Mouse (Mus musculus): ENCODE results near the gene Cstf1. TPM values are rescaled to one million over a fixed set of nuclear protein-coding genes. Genes with fewer than 3 reads are reported as not detected.

The Cstf1 gene
- total and polyA plus RNA-seq, 2 experiments from 2014 or later: 28.9 to 37.6 TPM

GRCm38 (mm10) chr2:172411091-172411490, 40.6 kb downstream of the Cstf1 start:
- Histone ChIP-seq H3K4me3 (ENCODE audit: low read depth, low read length) (no peak overlapping the region), H3K9me3 (ENCODE audit: low read length) (no peaks in the 10 kb centered on the region), H3K9ac (no peak overlapping the region), H3K27ac (ENCODE audit: low read depth, low read length) (no peak overlapping the region), H3K4me1 (ENCODE audit: insufficient read depth) (no peaks in the 10 kb centered on the region), H3K4me2 (ENCODE audit: low read depth) (no peak overlapping the region), H3K36me3 (ENCODE audit: insufficient read depth) (no peaks in the 10 kb centered on the region), H3K27me3 (ENCODE audit: insufficient read depth, low read length) (no peaks in the 10 kb centered on the region)
- 84% methylated on average over 11 of the region's 11 CpGs for WGBS
- ATAC-seq: no peak
- TF ChIP-seq CTCF (IDR thresholded peaks at IDR 0.05; ENCODE audit: low read depth): no peak
- DNase-seq: no peak

GRCm38 (mm10) chr2:172412454-172412853, 42.0 kb downstream of the Cstf1 start:
- no peak for TF ChIP-seq CTCF (IDR thresholded peaks at IDR 0.05; ENCODE audit: low read depth)
- no peak overlapping the region for H3K4me3 ChIP-seq (ENCODE audit: low read depth, low read length)
- no peaks in the 10 kb centered on the region for H3K4me1 ChIP-seq (ENCODE audit: insufficient read depth)
- DNase-seq (peak; percentile 26), ATAC-seq (peak; percentile 42)
- H3K27ac ChIP-seq (ENCODE audit: low read depth, low read length): no peak overlapping the region
- no peaks in the 10 kb centered on the region for H3K36me3 ChIP-seq (ENCODE audit: insufficient read depth)
- H3K9ac ChIP-seq: no peak overlapping the region
- 6% methylated on average over 9 of the region's 9 CpGs for WGBS
- H3K9me3 ChIP-seq (ENCODE audit: low read length): no peaks in the 10 kb centered on the region
- no peak overlapping the region for H3K4me2 ChIP-seq (ENCODE audit: low read depth)
- no peaks in the 10 kb centered on the region for H3K27me3 ChIP-seq (ENCODE audit: insufficient read depth, low read length)

GRCm38 (mm10) chr2:172413273-172413672, 42.8 kb downstream of the Cstf1 start:
- Histone ChIP-seq H3K4me2 (ENCODE audit: low read depth) (no peak overlapping the region), H3K27ac (ENCODE audit: low read depth, low read length) (no peak overlapping the region), H3K4me3 (ENCODE audit: low read depth, low read length) (no peak overlapping the region), H3K9me3 (ENCODE audit: low read length) (no peaks in the 10 kb centered on the region), H3K4me1 (ENCODE audit: insufficient read depth) (no peaks in the 10 kb centered on the region), H3K27me3 (ENCODE audit: insufficient read depth, low read length) (no peaks in the 10 kb centered on the region), H3K9ac (no peak overlapping the region), H3K36me3 (ENCODE audit: insufficient read depth) (no peaks in the 10 kb centered on the region)
- no peak for TF ChIP-seq CTCF (IDR thresholded peaks at IDR 0.05; ENCODE audit: low read depth)
- DNase-seq (no peak), ATAC-seq (no peak)
- 32% methylated on average over 4 of the region's 4 CpGs for WGBS

DNA sequence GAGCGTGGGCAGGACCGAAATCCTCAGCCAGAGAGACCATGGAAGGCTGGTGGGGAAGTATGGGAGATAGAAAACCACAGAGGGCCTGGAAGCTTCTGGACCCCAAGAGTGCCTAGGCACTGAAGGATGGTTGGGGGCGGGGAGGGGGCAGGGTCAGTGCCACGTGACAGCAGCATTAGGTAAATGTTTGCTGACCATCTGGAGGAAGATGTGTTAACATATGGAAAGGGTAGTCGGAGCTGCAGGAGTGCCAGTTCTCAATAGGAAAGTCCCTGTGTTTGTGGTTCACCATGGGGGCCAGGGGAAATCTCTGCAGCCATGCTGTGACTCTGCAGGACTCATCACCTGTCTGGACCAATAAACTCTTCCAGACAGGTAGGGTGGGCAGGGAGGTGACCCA, 43.4 kb downstream of the Cstf1 start:
- ATAC-seq (no peak), DNase-seq (no peak)
- Histone ChIP-seq H3K4me2 (ENCODE audit: low read depth) (no peak overlapping the region), H3K4me3 (ENCODE audit: low read depth, low read length) (no peak overlapping the region), H3K9ac (no peak overlapping the region), H3K9me3 (ENCODE audit: low read length) (no peaks in the 10 kb centered on the region), H3K4me1 (ENCODE audit: insufficient read depth) (no peaks in the 10 kb centered on the region), H3K27ac (ENCODE audit: low read depth, low read length) (no peak overlapping the region), H3K27me3 (ENCODE audit: insufficient read depth, low read length) (no peaks in the 10 kb centered on the region), H3K36me3 (ENCODE audit: insufficient read depth) (no peaks in the 10 kb centered on the region)
- no peak for TF ChIP-seq CTCF (IDR thresholded peaks at IDR 0.05; ENCODE audit: low read depth)
- WGBS: 64% methylated on average over 5 of the region's 5 CpGs

DNA sequence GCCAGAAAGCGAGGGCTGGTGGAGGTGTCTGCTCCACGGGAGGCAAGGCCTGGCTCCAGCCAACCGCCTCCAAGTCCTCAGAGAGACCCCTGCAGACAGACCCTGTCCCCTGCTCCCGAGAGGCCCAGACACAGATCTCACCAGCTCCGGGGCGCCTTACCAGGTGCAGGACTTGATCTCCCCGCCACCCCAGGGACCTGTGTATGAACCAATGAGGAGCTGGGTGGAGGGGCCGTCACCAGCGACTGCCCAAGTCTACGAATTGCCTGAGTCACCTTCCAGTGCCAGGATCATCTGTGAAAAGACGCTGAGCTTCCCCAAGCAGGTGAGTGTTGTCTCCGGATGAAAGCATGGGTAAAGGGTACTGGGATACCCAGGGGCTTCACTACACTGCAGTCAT, 45.7 kb downstream of the Cstf1 start:
- Histone ChIP-seq H3K9me3 (ENCODE audit: low read length) (no peaks in the 10 kb centered on the region), H3K9ac (no peak overlapping the region), H3K36me3 (ENCODE audit: insufficient read depth) (no peaks in the 10 kb centered on the region), H3K27me3 (ENCODE audit: insufficient read depth, low read length) (no peaks in the 10 kb centered on the region), H3K4me1 (ENCODE audit: insufficient read depth) (no peaks in the 10 kb centered on the region), H3K27ac (ENCODE audit: low read depth, low read length) (no peak overlapping the region), H3K4me3 (ENCODE audit: low read depth, low read length) (no peak overlapping the region), H3K4me2 (ENCODE audit: low read depth) (no peak overlapping the region)
- WGBS: 63% methylated on average over 12 of the region's 12 CpGs
- DNase-seq (no peak), ATAC-seq (no peak)
- no peak for TF ChIP-seq CTCF (IDR thresholded peaks at IDR 0.05; ENCODE audit: low read depth)

GRCm38 (mm10) chr2:172416876-172417275, 46.4 kb downstream of the Cstf1 start:
- H3K27ac ChIP-seq (ENCODE audit: low read depth, low read length): no peak overlapping the region
- H3K9ac ChIP-seq: no peak overlapping the region
- WGBS: 90% methylated on average over 5 of the region's 5 CpGs
- H3K4me2 ChIP-seq (ENCODE audit: low read depth): no peak overlapping the region
- no peaks in the 10 kb centered on the region for H3K9me3 ChIP-seq (ENCODE audit: low read length)
- no peaks in the 10 kb centered on the region for H3K36me3 ChIP-seq (ENCODE audit: insufficient read depth)
- TF ChIP-seq CTCF (IDR thresholded peaks at IDR 0.05; ENCODE audit: low read depth): no peak
- no peaks in the 10 kb centered on the region for H3K4me1 ChIP-seq (ENCODE audit: insufficient read depth)
- ATAC-seq (no peak), DNase-seq (no peak)
- H3K4me3 ChIP-seq (ENCODE audit: low read depth, low read length): no peak overlapping the region
- H3K27me3 ChIP-seq (ENCODE audit: insufficient read depth, low read length): no peaks in the 10 kb centered on the region

DNA sequence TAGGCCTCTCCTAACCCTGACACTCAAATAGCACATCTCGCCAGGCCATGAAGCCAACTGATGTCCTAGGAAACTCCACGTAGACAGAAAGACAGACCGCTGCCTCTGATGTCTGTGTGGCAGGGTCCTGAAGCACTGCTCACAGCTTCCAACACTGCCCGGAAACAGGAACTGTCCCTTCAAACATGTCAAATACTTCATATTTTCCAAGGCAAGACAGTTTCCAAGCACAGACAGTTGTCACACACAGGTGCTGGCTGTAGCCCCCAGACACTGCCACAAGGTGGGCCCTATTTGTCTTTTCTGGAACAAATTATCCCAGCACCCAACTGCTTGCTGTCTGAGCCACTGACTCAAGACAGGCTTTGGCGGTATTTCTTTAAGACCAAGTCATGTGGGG, 47.7 kb downstream of the Cstf1 start:
- no peak for TF ChIP-seq CTCF (IDR thresholded peaks at IDR 0.05; ENCODE audit: low read depth)
- WGBS: 91% methylated on average over 5 of the region's 5 CpGs
- Histone ChIP-seq H3K9ac (no peak overlapping the region), H3K4me3 (ENCODE audit: low read depth, low read length) (no peak overlapping the region), H3K27me3 (ENCODE audit: insufficient read depth, low read length) (no peaks in the 10 kb centered on the region), H3K9me3 (ENCODE audit: low read length) (no peaks in the 10 kb centered on the region), H3K36me3 (ENCODE audit: insufficient read depth) (no peaks in the 10 kb centered on the region), H3K4me2 (ENCODE audit: low read depth) (no peak overlapping the region), H3K27ac (ENCODE audit: low read depth, low read length) (no peak overlapping the region), H3K4me1 (ENCODE audit: insufficient read depth) (no peaks in the 10 kb centered on the region)
- DNase-seq (no peak), ATAC-seq (no peak)

- WGBS: 77% methylated on average over 1 of the region's 1 CpGs
- Histone ChIP-seq H3K27me3 (ENCODE audit: insufficient read depth, low read length) (no peaks in the 10 kb centered on the region), H3K4me2 (ENCODE audit: low read depth) (no peak overlapping the region), H3K27ac (ENCODE audit: low read depth, low read length) (no peak overlapping the region), H3K9ac (no peak overlapping the region), H3K4me3 (ENCODE audit: low read depth, low read length) (no peak overlapping the region), H3K36me3 (ENCODE audit: insufficient read depth) (no peaks in the 10 kb centered on the region), H3K9me3 (ENCODE audit: low read length) (no peaks in the 10 kb centered on the region), H3K4me1 (ENCODE audit: insufficient read depth) (no peaks in the 10 kb centered on the region)
- TF ChIP-seq CTCF (IDR thresholded peaks at IDR 0.05; ENCODE audit: low read depth): no peak
- no peak for ATAC-seq
- no peak for DNase-seq
These were observed 60.1 kb downstream of the Cstf1 start for GRCm38 (mm10) chr2:172430609-172431008.

Other genes starting within 250 kb of the Cstf1 start
- gene Mc3r, start 122.2 kb upstream of the Cstf1 start, total RNA-seq (2014; rRNA removed): 0.31 and 0.86 TPM in 2 replicates
- 0.29 and 0.53 TPM in 2 replicates for gene Mc3r, start 122.2 kb upstream of the Cstf1 start, polyA plus RNA-seq (2015; fragmentation: Nextera tagmentation; extraction: Ambion mirVana)
- gene Fam210b, start 25.1 kb upstream of the Cstf1 start, total RNA-seq (2014; rRNA removed): 14.9 and 17.5 TPM in 2 replicates
- gene Fam210b, start 25.1 kb upstream of the Cstf1 start, polyA plus RNA-seq (2015; fragmentation: Nextera tagmentation; extraction: Ambion mirVana): 43.5 and 49.3 TPM in 2 replicates
- 4.7 and 9.2 TPM in 2 replicates for gene Aurka, start 146 bp upstream of the Cstf1 start, total RNA-seq (2014; rRNA removed)
- gene Aurka, start 146 bp upstream of the Cstf1 start, polyA plus RNA-seq (2015; fragmentation: Nextera tagmentation; extraction: Ambion mirVana): 8.8 and 10.4 TPM in 2 replicates
- 0.08 and 0.24 TPM in 2 replicates for gene Cass4, start 23.1 kb downstream of the Cstf1 start, total RNA-seq (2014; rRNA removed)
- gene Cass4, start 23.1 kb downstream of the Cstf1 start, polyA plus RNA-seq (2015; fragmentation: Nextera tagmentation; extraction: Ambion mirVana): 0.12 and 0.13 TPM in 2 replicates
- 80.0 and 84.0 TPM in 2 replicates for gene Rtf2, start 69.9 kb downstream of the Cstf1 start, total RNA-seq (2014; rRNA removed)
- 86.1 and 99.6 TPM in 2 replicates for gene Rtf2, start 69.9 kb downstream of the Cstf1 start, polyA plus RNA-seq (2015; fragmentation: Nextera tagmentation; extraction: Ambion mirVana)
- not detected in 2 replicates for gene Gcnt7, start 87.9 kb downstream of the Cstf1 start, total RNA-seq (2014; rRNA removed)
- 0.38 and 0.74 TPM in 2 replicates for gene Gcnt7, start 87.9 kb downstream of the Cstf1 start, polyA plus RNA-seq (2015; fragmentation: Nextera tagmentation; extraction: Ambion mirVana)
- 1.1 and 2.3 TPM in 2 replicates for gene Fam209, start 101.8 kb downstream of the Cstf1 start, total RNA-seq (2014; rRNA removed)
- 0.23 and 0.50 TPM in 2 replicates for gene Fam209, start 101.8 kb downstream of the Cstf1 start, polyA plus RNA-seq (2015; fragmentation: Nextera tagmentation; extraction: Ambion mirVana)
- 3.3 and 3.7 TPM in 2 replicates for gene Tfap2c, start 178.9 kb downstream of the Cstf1 start, total RNA-seq (2014; rRNA removed)
- 3.7 and 3.9 TPM in 2 replicates for gene Tfap2c, start 178.9 kb downstream of the Cstf1 start, polyA plus RNA-seq (2015; fragmentation: Nextera tagmentation; extraction: Ambion mirVana)

All from forebrain, postnatal 0 days (tissue).